Mouse (Mus musculus) heart, embryonic 11.5 days (tissue): ENCODE data around the gene Slc25a33. TPM values are rescaled to one million over a fixed set of nuclear protein-coding genes. Genes with fewer than 3 reads are reported as not detected.

ENCODE experiments used
- ATAC-seq: fragments of 200-750 bp; cut with Nextera tagmentation; replicated peaks from 2 replicates; pipeline ENCODE4 v1.8.0; 2017; ENCODE audit warnings: moderate library complexity; ENCODE audit not compliant: insufficient number of reproducible peaks, low FRiP score, low TSS enrichment
- H3K27ac ChIP-seq: fragments of 300-500 bp; sonication (generic); 2 replicates; pipeline ENCODE4 v1.5.1; 2014; ENCODE audit warnings: mild to moderate bottlenecking, low read depth, low read length
- H3K27me3 ChIP-seq: fragments of 300-500 bp; sonication (generic); 2 replicates; pipeline ENCODE4 v1.6.1; 2014; ENCODE audit warnings: mild to moderate bottlenecking, low read length, mixed read lengths; ENCODE audit not compliant: control insufficient read depth, insufficient read depth
- H3K36me3 ChIP-seq: fragments of 300-500 bp; sonication (generic); 2 replicates; pipeline ENCODE4 v1.6.1; 2014; ENCODE audit warnings: mild to moderate bottlenecking, low read length, moderate library complexity, mixed read lengths; ENCODE audit not compliant: control insufficient read depth, insufficient read depth
- H3K4me1 ChIP-seq: fragments of 300-500 bp; sonication (generic); 2 replicates; pipeline ENCODE4 v1.6.1; 2014; ENCODE audit warnings: low read length; ENCODE audit not compliant: control insufficient read depth, insufficient read depth
- H3K4me2 ChIP-seq: fragments of 300-500 bp; sonication (generic); 2 replicates; pipeline ENCODE4 v1.6.1; 2014; ENCODE audit warnings: mild to moderate bottlenecking, moderate library complexity
- H3K4me3 ChIP-seq: fragments of 300-500 bp; sonication (generic); 2 replicates; pipeline ENCODE4 v1.5.1; 2014; ENCODE audit warnings: low read depth, low read length
- H3K9ac ChIP-seq: fragments of 300-500 bp; sonication (generic); 2 replicates; pipeline ENCODE4 v1.6.1; 2014; ENCODE audit warnings: mild to moderate bottlenecking, low read depth, low read length, moderate library complexity
- H3K9me3 ChIP-seq: fragments of 300-500 bp; sonication (generic); replicated peaks from 2 replicates; pipeline ENCODE4 v1.6.1; 2016; ENCODE audit warnings: low read length; ENCODE audit not compliant: control insufficient read depth
- WGBS: fragments of 180-500 bp; shearing (Covaris S2); extraction: QIAGEN DNeasy Blood & Tissue Kit; methylation state at CpG from one replicate; pipeline ENCODE4 v1.1.7; 2014; ENCODE audit not compliant: insufficient replicate concordance; 5-methylcytosine and 5-hydroxymethylcytosine counted together
- microRNA-seq: library from miRNA; unstranded; fragments of <30 nt; microRNA quantifications from one replicate; pipeline ENCODE4, GENCODE M21; 2016; ENCODE audit warnings: borderline number of aligned reads
- polyA plus RNA-seq: library from polyadenylated mRNA; unstranded; fragments of >200 nt; fragmentation: Nextera tagmentation; extraction: Ambion mirVana; gene quantifications from 2 replicates; pipeline ENCODE4 v1.2.1, GENCODE M21; 2014

The Slc25a33 gene
- polyA plus RNA-seq, 1 experiment from 2014 or later = 9.4 TPM

DNA sequence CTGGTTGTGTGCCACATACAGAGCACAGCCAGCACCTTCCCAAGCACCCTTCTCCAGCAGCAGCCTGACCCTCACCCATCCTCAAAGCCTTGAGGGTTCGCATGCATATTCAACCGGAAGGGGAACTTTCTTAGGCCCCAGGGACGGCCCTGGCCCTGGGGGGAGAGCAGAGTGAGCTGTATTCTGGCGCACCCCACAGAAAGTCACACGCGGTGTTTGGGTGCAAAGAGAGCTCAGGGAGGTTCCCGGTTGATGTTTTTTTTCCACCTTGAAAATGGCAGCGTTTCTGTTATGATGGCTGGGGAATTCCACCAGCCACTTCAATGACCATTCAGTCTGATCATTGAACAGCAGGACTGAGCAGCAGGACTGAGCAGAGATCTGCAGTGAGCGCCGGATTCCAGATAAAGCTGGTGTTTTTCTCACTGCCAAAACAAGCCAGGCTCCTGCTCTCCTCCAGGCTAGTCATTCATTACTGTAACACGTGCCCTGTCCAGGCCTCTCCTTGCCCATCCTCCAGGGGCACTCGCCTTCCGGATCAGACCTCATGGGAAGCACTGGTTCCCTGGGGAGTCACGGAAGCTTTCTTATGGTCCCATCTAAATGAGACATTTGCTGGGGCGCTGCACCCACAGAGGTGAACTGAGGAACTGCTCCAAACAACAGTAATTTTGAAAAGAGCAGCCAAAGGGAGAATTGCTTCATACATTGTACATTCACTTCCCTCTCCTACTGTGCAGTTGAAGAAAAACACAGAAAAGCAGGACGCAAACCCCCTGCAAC is 77.7 kb downstream of the Slc25a33 start:
- H3K4me1 ChIP-seq = peaks cover 22% of the 10 kb centered on the region
- no peak overlapping the region for H3K27ac ChIP-seq
- no peak overlapping the region for H3K9ac ChIP-seq
- H3K9me3 ChIP-seq = no peaks in the 10 kb centered on the region
- H3K4me2 ChIP-seq = peak overlapping the region; percentile 11; the same call in 1 of the 2 replicates
- no peak for ATAC-seq
- H3K36me3 ChIP-seq = no peaks in the 10 kb centered on the region
- 17% methylated on average over 16 of the region's 16 CpGs for WGBS
- H3K27me3 ChIP-seq = peaks cover 17% of the 10 kb centered on the region
- H3K4me3 ChIP-seq = no peak overlapping the region

Small RNAs within 50 kb of the gene (microRNA-seq; reads per million reads assigned to microRNA genes)
- not detected for gene Gm47301

Other genes with a start within 250 kb of the Slc25a33 start
- 12.3 and 18.1 TPM in 2 replicates for gene Clstn1, start 187.8 kb downstream of the Slc25a33 start, polyA plus RNA-seq
- gene Pik3cd, start 71.7 kb downstream of the Slc25a33 start, polyA plus RNA-seq = 2.3 and 3.2 TPM in 2 replicates
- 25.5 and 32.5 TPM in 2 replicates for gene Tmem201, start 36.2 kb downstream of the Slc25a33 start, polyA plus RNA-seq
- gene Spsb1, start 180.8 kb upstream of the Slc25a33 start, polyA plus RNA-seq = 4.7 and 5.6 TPM in 2 replicates
- gene H6pd, start 234.7 kb upstream of the Slc25a33 start, polyA plus RNA-seq = 4.8 and 6.2 TPM in 2 replicates